Mouse (Mus musculus): ENCODE data around the gene Tcea3. TPM values are rescaled to one million over a fixed set of nuclear protein-coding genes. Genes with fewer than 3 reads are reported as not detected.

Tcea3 gene
- polyA plus RNA-seq, 1 experiment from 2014 or later, result 12.0 TPM

DNA sequence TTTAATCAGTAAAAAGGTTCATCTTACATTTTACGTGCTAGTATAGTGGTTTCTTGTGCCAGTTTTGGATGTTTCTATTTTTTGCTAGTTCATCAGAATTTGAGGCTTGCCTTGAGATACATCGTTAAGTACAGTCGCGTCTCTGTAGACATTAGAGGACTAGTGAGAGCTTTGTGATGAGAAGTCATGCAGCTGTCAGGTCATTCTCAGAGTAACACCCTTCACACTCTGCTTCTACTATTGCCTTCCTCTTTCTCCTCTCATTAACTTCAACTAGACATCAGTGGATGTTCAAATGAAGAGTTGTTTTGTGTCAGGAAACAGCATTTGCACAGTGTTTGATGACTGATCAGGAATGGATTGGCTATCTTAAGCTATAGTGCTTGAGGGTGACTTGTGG, 65.1 kb downstream of the Tcea3 start:
- peaks cover 5% of the 10 kb centered on the region; the same call in 1 of the 2 replicates for H3K4me1 ChIP-seq (ENCODE audit: insufficient read depth)
- H3K36me3 ChIP-seq (ENCODE audit: insufficient read depth), result peaks cover 15% of the 10 kb centered on the region
- H3K4me3 ChIP-seq (ENCODE audit: low read depth, low read length), result peak overlapping the region; percentile 100
- ATAC-seq (ENCODE audit: insufficient read depth) (no peak), DNase-seq (peak; percentile 50)
- no peak overlapping the region for H3K27ac ChIP-seq (ENCODE audit: low read depth)
- H3K4me2 ChIP-seq, result peak overlapping the region; percentile 88
- peak overlapping the region; percentile 100 for H3K9ac ChIP-seq
- WGBS, result 7% methylated on average over 4 of the region's 4 CpGs
- H3K9me3 ChIP-seq (ENCODE audit: low read depth, low read length), result no peaks in the 10 kb centered on the region
- H3K27me3 ChIP-seq (ENCODE audit: insufficient read depth, low read length), result no peaks in the 10 kb centered on the region
- TF ChIP-seq CTCF (IDR thresholded peaks at IDR 0.05; ENCODE audit: low read depth), result no peak

DNA sequence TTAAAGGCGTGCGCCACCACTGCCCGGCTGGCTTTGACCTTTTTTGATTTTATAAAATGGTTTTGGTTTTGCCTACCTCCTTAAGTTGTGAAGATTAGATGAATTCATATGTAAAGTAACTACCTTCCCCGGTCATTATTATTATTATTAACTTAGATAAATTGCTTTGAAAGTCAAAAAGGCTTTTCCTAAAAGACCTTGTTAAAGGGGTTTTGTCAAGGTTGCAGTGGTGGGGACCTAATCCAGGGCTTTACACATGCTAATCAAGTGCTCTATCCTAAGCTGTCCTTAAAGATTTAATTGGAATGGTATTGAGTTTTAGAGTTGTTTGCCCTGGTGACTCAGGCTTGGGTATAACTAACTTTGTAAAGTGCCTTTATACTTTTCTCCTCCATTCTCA, 70.1 kb downstream of the Tcea3 start:
- Histone ChIP-seq H3K4me3 (ENCODE audit: low read depth, low read length) (no peak overlapping the region), H3K36me3 (ENCODE audit: insufficient read depth) (peaks cover 63% of the 10 kb centered on the region), H3K4me1 (ENCODE audit: insufficient read depth) (peaks cover 4% of the 10 kb centered on the region; the same call in 1 of the 2 replicates), H3K4me2 (no peak overlapping the region), H3K9ac (no peak overlapping the region), H3K9me3 (ENCODE audit: low read depth, low read length) (no peaks in the 10 kb centered on the region), H3K27me3 (ENCODE audit: insufficient read depth, low read length) (no peaks in the 10 kb centered on the region), H3K27ac (ENCODE audit: low read depth) (no peak overlapping the region)
- no peak for DNase-seq
- WGBS, result 93% methylated on average over 4 of the region's 4 CpGs
- ATAC-seq (ENCODE audit: insufficient read depth), result no peak
- no peak for TF ChIP-seq CTCF (IDR thresholded peaks at IDR 0.05; ENCODE audit: low read depth)

DNA sequence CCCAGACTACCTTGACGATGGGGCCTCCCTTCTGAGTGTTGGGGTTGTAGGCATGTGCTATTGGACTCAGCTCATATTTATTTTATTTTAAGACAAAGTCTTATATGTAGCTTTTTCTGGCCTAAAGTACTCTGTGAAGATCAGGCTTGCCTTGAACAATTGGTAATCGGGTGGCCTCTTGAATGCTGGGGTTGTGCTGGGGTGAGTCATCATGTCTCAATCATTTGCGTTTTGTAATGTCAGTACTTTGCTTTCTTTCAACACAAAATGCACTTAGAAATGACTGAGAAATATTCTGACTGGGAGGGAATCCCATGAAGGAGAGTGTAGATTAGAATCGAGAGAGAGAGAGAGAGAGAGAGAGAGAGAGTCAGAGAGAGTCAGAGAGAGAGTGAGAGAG, 72.5 kb downstream of the Tcea3 start:
- Histone ChIP-seq H3K27ac (ENCODE audit: low read depth) (no peak overlapping the region), H3K4me2 (no peak overlapping the region), H3K36me3 (ENCODE audit: insufficient read depth) (peaks cover 81% of the 10 kb centered on the region), H3K9ac (no peak overlapping the region), H3K9me3 (ENCODE audit: low read depth, low read length) (no peaks in the 10 kb centered on the region), H3K4me3 (ENCODE audit: low read depth, low read length) (no peak overlapping the region), H3K27me3 (ENCODE audit: insufficient read depth, low read length) (no peaks in the 10 kb centered on the region), H3K4me1 (ENCODE audit: insufficient read depth) (no peaks in the 10 kb centered on the region)
- DNase-seq, result no peak
- ATAC-seq (ENCODE audit: insufficient read depth), result no peak
- WGBS, result 76% methylated on average over 4 of the region's 4 CpGs
- TF ChIP-seq CTCF (IDR thresholded peaks at IDR 0.05; ENCODE audit: low read depth), result no peak

DNA sequence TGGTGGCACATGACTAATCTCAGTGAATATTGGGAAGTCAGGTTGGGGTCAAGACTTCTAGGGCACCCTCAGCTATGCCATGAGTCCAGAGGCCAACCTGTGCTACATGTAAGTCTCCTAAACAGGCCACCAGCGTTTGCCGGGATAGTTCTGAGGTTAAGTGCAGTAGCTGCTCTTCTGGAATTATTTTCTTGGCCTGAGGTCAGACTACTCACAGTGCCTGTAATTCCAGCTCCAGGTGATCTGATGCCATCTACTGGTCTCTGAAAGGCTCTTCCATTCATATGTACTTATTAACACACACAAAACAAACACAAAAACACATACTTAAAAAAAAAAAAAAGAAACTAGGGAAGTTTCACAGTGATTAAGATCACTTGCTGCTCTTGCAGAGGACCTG, 76.7 kb downstream of the Tcea3 start:
- DNase-seq, result peak; percentile 40
- peaks cover 82% of the 10 kb centered on the region for H3K36me3 ChIP-seq (ENCODE audit: insufficient read depth)
- no peaks in the 10 kb centered on the region for H3K4me1 ChIP-seq (ENCODE audit: insufficient read depth)
- 55% methylated on average over 2 of the region's 2 CpGs for WGBS
- no peak for ATAC-seq (ENCODE audit: insufficient read depth)
- H3K4me3 ChIP-seq (ENCODE audit: low read depth, low read length), result no peak overlapping the region
- no peak overlapping the region for H3K9ac ChIP-seq
- TF ChIP-seq CTCF (IDR thresholded peaks at IDR 0.05; ENCODE audit: low read depth), result 0 out of 2 replicates have a peak, but pooled peaks have one; percentile 15
- no peaks in the 10 kb centered on the region for H3K9me3 ChIP-seq (ENCODE audit: low read depth, low read length)
- no peaks in the 10 kb centered on the region for H3K27me3 ChIP-seq (ENCODE audit: insufficient read depth, low read length)
- H3K4me2 ChIP-seq, result no peak overlapping the region
- no peak overlapping the region for H3K27ac ChIP-seq (ENCODE audit: low read depth)

Other genes starting within 250 kb of the Tcea3 start
- gene Eloa, start 226.0 kb upstream of the Tcea3 start, polyA plus RNA-seq (2014; fragmentation: Nextera tagmentation; extraction: Ambion mirVana), result 41.8 and 42.5 TPM in 2 replicates
- 548 and 564 TPM in 2 replicates for gene Rpl11, start 194.3 kb upstream of the Tcea3 start, polyA plus RNA-seq (2014; fragmentation: Nextera tagmentation; extraction: Ambion mirVana)
- gene Id3, start 104.2 kb upstream of the Tcea3 start, polyA plus RNA-seq (2014; fragmentation: Nextera tagmentation; extraction: Ambion mirVana), result 469 and 477 TPM in 2 replicates
- gene E2f2, start 75.3 kb upstream of the Tcea3 start, polyA plus RNA-seq (2014; fragmentation: Nextera tagmentation; extraction: Ambion mirVana), result 5.5 and 6.5 TPM in 2 replicates
- gene Asap3, start 41.4 kb upstream of the Tcea3 start, polyA plus RNA-seq (2014; fragmentation: Nextera tagmentation; extraction: Ambion mirVana), result 4.4 and 5.4 TPM in 2 replicates
- 27.7 and 31.2 TPM in 2 replicates for gene Zfp46, start 37.0 kb downstream of the Tcea3 start, polyA plus RNA-seq (2014; fragmentation: Nextera tagmentation; extraction: Ambion mirVana)
- 181 and 202 TPM in 2 replicates for gene Hnrnpr, start 63.2 kb downstream of the Tcea3 start, polyA plus RNA-seq (2014; fragmentation: Nextera tagmentation; extraction: Ambion mirVana)
- 0.07 TPM in 1 of 2 replicates, not detected in the other for gene Htr1d, start 175.8 kb downstream of the Tcea3 start, polyA plus RNA-seq (2014; fragmentation: Nextera tagmentation; extraction: Ambion mirVana)
- gene 6030445D17Rik, start 214.5 kb downstream of the Tcea3 start, polyA plus RNA-seq (2014; fragmentation: Nextera tagmentation; extraction: Ambion mirVana), result 0.30 and 0.42 TPM in 2 replicates
- 111 and 140 TPM in 2 replicates for gene Luzp1, start 222.0 kb downstream of the Tcea3 start, polyA plus RNA-seq (2014; fragmentation: Nextera tagmentation; extraction: Ambion mirVana)

Data from lung, embryonic 14.5 days (tissue).